Mouse (Mus musculus): Measurements from ENCODE around the gene Dgke. TPM values are rescaled to one million over a fixed set of nuclear protein-coding genes. Genes with fewer than 3 reads are reported as not detected.
"Not testable (repeated sequence)": the region's sequence is repeated elsewhere in the genome, so short reads cannot be mapped to it uniquely, and the experiment has no call there.

Dgke gene
- polyA plus RNA-seq, 1 experiment from 2014 or later = 16.4 TPM

DNA sequence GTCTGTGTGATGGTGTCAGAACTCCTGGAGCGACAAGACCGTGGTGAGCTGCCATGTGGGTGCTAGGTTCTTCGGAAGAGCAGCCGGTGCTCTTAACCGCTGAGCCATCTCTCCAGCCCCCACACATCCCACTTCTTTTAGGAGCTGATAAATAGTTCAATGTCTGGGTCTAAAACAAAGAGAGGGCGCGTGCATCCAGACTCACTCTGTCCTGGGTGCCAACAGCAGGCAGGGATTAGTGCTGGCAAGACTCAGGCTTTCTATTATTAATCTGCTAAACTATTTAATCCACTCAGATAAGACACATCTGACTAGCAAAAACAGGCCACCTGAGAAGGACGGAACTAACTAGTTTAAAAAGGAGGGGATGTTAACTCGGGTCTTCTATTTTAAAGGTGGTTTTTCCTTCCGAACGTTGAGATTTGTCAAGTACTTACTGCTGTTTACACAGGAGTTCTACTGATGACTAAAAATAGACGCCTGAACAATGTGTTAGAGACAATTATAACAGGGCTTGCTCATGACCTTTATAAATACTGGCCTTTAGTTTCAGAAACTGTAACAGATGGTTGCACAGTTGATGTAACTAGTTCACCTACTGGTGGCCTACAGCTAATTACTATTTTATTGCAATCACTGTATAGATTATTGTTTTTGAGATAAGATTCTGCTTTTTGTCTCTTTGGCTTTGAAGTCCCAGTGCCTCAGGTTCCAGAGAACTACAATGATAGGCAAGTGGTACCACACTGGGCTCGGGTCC is 10.5 kb downstream of the Dgke start:
- 83% methylated on average over 13 of the region's 13 CpGs for WGBS

GRCm38 (mm10) chr11:89051767-89052166 is 14.9 kb downstream of the Dgke start:
- no peak overlapping the region for H3K27ac ChIP-seq (ENCODE audit: low read depth, low read length)
- no peaks in the 10 kb centered on the region for H3K9me3 ChIP-seq (ENCODE audit: control insufficient read depth, low read length)
- 93% methylated on average over 6 of the region's 6 CpGs for WGBS
- no peak overlapping the region for H3K9ac ChIP-seq (ENCODE audit: low read depth, low read length)
- peaks cover 27% of the 10 kb centered on the region for H3K36me3 ChIP-seq (ENCODE audit: control insufficient read depth, insufficient read depth, low read length)
- no peak for ATAC-seq
- H3K4me1 ChIP-seq (ENCODE audit: control insufficient read depth, insufficient read depth, low read depth, low read length) = no peaks in the 10 kb centered on the region; the same call in 1 of the 2 replicates
- H3K27me3 ChIP-seq (replicated peaks; ENCODE audit: control insufficient read depth, insufficient read depth, low read length) = no peaks in the 10 kb centered on the region
- no peak overlapping the region for H3K4me2 ChIP-seq (ENCODE audit: low read length)
- H3K4me3 ChIP-seq (ENCODE audit: low read length) = no peak overlapping the region

More for the DNA sequence above, 10.5 kb downstream of the Dgke start:
- Histone ChIP-seq H3K9me3 (ENCODE audit: control insufficient read depth, low read length) (no peaks in the 10 kb centered on the region), H3K4me3 (ENCODE audit: low read length) (no peak overlapping the region), H3K4me1 (ENCODE audit: control insufficient read depth, insufficient read depth, low read depth, low read length) (peaks cover 19% of the 10 kb centered on the region), H3K9ac (ENCODE audit: low read depth, low read length) (no peak overlapping the region), H3K27me3 (replicated peaks; ENCODE audit: control insufficient read depth, insufficient read depth, low read length) (no peaks in the 10 kb centered on the region), H3K27ac (ENCODE audit: low read depth, low read length) (no peak overlapping the region), H3K4me2 (ENCODE audit: low read length) (no peak overlapping the region), H3K36me3 (ENCODE audit: control insufficient read depth, insufficient read depth, low read length) (peaks cover 14% of the 10 kb centered on the region)
- ATAC-seq = no peak

GRCm38 (mm10) chr11:89046021-89046420 is 20.6 kb downstream of the Dgke start:
- Histone ChIP-seq H3K9me3 (ENCODE audit: control insufficient read depth, low read length) (peaks cover 2% of the 10 kb centered on the region; the same call in 1 of the 2 replicates), H3K36me3 (ENCODE audit: control insufficient read depth, insufficient read depth, low read length) (peaks cover 44% of the 10 kb centered on the region), H3K27ac (ENCODE audit: low read depth, low read length) (no peak overlapping the region), H3K4me3 (ENCODE audit: low read length) (no peak overlapping the region), H3K27me3 (replicated peaks; ENCODE audit: control insufficient read depth, insufficient read depth, low read length) (no peaks in the 10 kb centered on the region), H3K4me1 (ENCODE audit: control insufficient read depth, insufficient read depth, low read depth, low read length) (no peaks in the 10 kb centered on the region), H3K4me2 (ENCODE audit: low read length) (no peak overlapping the region), H3K9ac (ENCODE audit: low read depth, low read length) (no peak overlapping the region)
- no peak for ATAC-seq
- WGBS = 91% methylated on average over 3 of the region's 3 CpGs

GRCm38 (mm10) chr11:89045501-89045900 is 21.1 kb downstream of the Dgke start:
- not testable (repeated sequence) for H3K27ac ChIP-seq (ENCODE audit: low read depth, low read length); H3K4me3 ChIP-seq (ENCODE audit: low read length); ATAC-seq; H3K27me3 ChIP-seq (replicated peaks; ENCODE audit: control insufficient read depth, insufficient read depth, low read length); H3K4me2 ChIP-seq (ENCODE audit: low read length); H3K4me1 ChIP-seq (ENCODE audit: control insufficient read depth, insufficient read depth, low read depth, low read length); H3K9ac ChIP-seq (ENCODE audit: low read depth, low read length); H3K9me3 ChIP-seq (ENCODE audit: control insufficient read depth, low read length)
- H3K36me3 ChIP-seq (ENCODE audit: control insufficient read depth, insufficient read depth, low read length) = peaks cover 44% of the 10 kb centered on the region
- WGBS = 98% methylated on average over 3 of the region's 3 CpGs

DNA sequence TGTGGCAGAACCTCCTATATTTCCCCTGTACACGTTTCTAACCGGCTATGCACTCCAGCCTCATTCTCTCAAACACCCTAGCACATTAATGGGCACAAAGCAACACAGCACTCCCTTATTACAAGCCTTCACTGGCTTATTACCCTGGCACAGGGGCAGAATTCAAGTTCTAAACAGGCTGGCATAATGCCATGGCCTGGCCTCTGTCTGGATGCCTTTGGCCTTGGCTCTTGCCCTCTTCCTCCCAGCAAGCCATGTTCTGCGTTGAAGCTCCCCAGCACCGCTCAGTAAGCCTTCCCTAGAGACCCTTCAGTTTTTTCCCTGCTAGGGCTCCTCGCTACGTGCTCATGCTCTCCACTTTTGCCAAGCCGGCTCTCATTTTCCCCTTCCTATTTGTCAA is 23.6 kb downstream of the Dgke start:
- Histone ChIP-seq H3K4me2 (ENCODE audit: low read length) (no peak overlapping the region), H3K9ac (ENCODE audit: low read depth, low read length) (no peak overlapping the region), H3K36me3 (ENCODE audit: control insufficient read depth, insufficient read depth, low read length) (peaks cover 49% of the 10 kb centered on the region), H3K9me3 (ENCODE audit: control insufficient read depth, low read length) (peaks cover 2% of the 10 kb centered on the region; the same call in 1 of the 2 replicates), H3K27me3 (replicated peaks; ENCODE audit: control insufficient read depth, insufficient read depth, low read length) (no peaks in the 10 kb centered on the region), H3K27ac (ENCODE audit: low read depth, low read length) (no peak overlapping the region), H3K4me3 (ENCODE audit: low read length) (no peak overlapping the region), H3K4me1 (ENCODE audit: control insufficient read depth, insufficient read depth, low read depth, low read length) (no peaks in the 10 kb centered on the region)
- WGBS = 85% methylated on average over 7 of the region's 7 CpGs
- no peak for ATAC-seq

- 93% methylated on average over 6 of the region's 7 CpGs for WGBS
- ATAC-seq; H3K4me3 ChIP-seq (ENCODE audit: low read length); H3K27me3 ChIP-seq (replicated peaks; ENCODE audit: control insufficient read depth, insufficient read depth, low read length); H3K4me2 ChIP-seq (ENCODE audit: low read length); H3K4me1 ChIP-seq (ENCODE audit: control insufficient read depth, insufficient read depth, low read depth, low read length); H3K9ac ChIP-seq (ENCODE audit: low read depth, low read length); H3K9me3 ChIP-seq (ENCODE audit: control insufficient read depth, low read length); H3K27ac ChIP-seq (ENCODE audit: low read depth, low read length): not testable (repeated sequence)
- H3K36me3 ChIP-seq (ENCODE audit: control insufficient read depth, insufficient read depth, low read length) = peaks cover 42% of the 10 kb centered on the region
These were observed 25.6 kb downstream of the Dgke start for GRCm38 (mm10) chr11:89041073-89041472.

DNA sequence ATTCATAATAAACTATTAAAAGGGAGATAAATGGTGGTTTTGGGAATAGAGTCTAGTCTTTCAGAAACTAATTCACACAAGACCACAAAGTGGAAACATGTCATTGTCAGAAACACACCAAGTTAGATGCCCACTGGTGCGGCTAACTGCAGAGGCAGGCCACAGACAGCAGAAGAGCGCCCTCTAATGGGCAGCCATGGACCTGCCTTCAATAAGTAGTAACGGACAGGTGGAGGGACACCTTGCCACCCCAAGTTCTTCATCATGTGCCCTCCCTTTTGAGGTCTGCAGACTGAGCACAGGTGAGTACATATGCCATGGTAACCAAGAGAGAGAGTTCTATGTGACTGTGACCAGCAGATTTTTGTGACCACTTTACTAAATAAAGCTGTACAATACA is 27.3 kb downstream of the Dgke start:
- 25% methylated on average over 3 of the region's 3 CpGs for WGBS
- no peak overlapping the region for H3K27ac ChIP-seq (ENCODE audit: low read depth, low read length)
- H3K9ac ChIP-seq (ENCODE audit: low read depth, low read length) = no peak overlapping the region
- H3K4me3 ChIP-seq (ENCODE audit: low read length) = no peak overlapping the region
- H3K4me2 ChIP-seq (ENCODE audit: low read length) = no peak overlapping the region
- no peak for ATAC-seq
- no peaks in the 10 kb centered on the region for H3K27me3 ChIP-seq (replicated peaks; ENCODE audit: control insufficient read depth, insufficient read depth, low read length)
- peaks cover 26% of the 10 kb centered on the region for H3K36me3 ChIP-seq (ENCODE audit: control insufficient read depth, insufficient read depth, low read length)
- H3K9me3 ChIP-seq (ENCODE audit: control insufficient read depth, low read length) = no peaks in the 10 kb centered on the region
- no peaks in the 10 kb centered on the region for H3K4me1 ChIP-seq (ENCODE audit: control insufficient read depth, insufficient read depth, low read depth, low read length)

- H3K9ac ChIP-seq (ENCODE audit: low read depth, low read length) = no peak overlapping the region
- H3K27ac ChIP-seq (ENCODE audit: low read depth, low read length) = no peak overlapping the region
- WGBS = 86% methylated on average over 6 of the region's 6 CpGs
- H3K27me3 ChIP-seq (replicated peaks; ENCODE audit: control insufficient read depth, insufficient read depth, low read length) = no peaks in the 10 kb centered on the region
- H3K4me1 ChIP-seq (ENCODE audit: control insufficient read depth, insufficient read depth, low read depth, low read length) = no peaks in the 10 kb centered on the region
- no peak for ATAC-seq
- no peaks in the 10 kb centered on the region for H3K9me3 ChIP-seq (ENCODE audit: control insufficient read depth, low read length)
- H3K36me3 ChIP-seq (ENCODE audit: control insufficient read depth, insufficient read depth, low read length) = peaks cover 27% of the 10 kb centered on the region
- no peak overlapping the region for H3K4me2 ChIP-seq (ENCODE audit: low read length)
- H3K4me3 ChIP-seq (ENCODE audit: low read length) = no peak overlapping the region
These were observed 28.2 kb downstream of the Dgke start for GRCm38 (mm10) chr11:89038496-89038895.

- WGBS = 81% methylated on average over 3 of the region's 3 CpGs
- ATAC-seq = no peak
- Histone ChIP-seq H3K4me3 (ENCODE audit: low read length) (no peak overlapping the region), H3K27me3 (replicated peaks; ENCODE audit: control insufficient read depth, insufficient read depth, low read length) (no peaks in the 10 kb centered on the region), H3K4me1 (ENCODE audit: control insufficient read depth, insufficient read depth, low read depth, low read length) (no peaks in the 10 kb centered on the region), H3K9me3 (ENCODE audit: control insufficient read depth, low read length) (no peaks in the 10 kb centered on the region), H3K27ac (ENCODE audit: low read depth, low read length) (no peak overlapping the region), H3K9ac (ENCODE audit: low read depth, low read length) (no peak overlapping the region), H3K4me2 (ENCODE audit: low read length) (no peak overlapping the region), H3K36me3 (ENCODE audit: control insufficient read depth, insufficient read depth, low read length) (peaks cover 14% of the 10 kb centered on the region)
These were observed 31.1 kb downstream of the Dgke start for GRCm38 (mm10) chr11:89035552-89035951.

Measured in hindbrain, embryonic 16.5 days (tissue).